Comparison of ENCODE assay signal across 8 mouse cellular contexts in the genomic region with DNA sequence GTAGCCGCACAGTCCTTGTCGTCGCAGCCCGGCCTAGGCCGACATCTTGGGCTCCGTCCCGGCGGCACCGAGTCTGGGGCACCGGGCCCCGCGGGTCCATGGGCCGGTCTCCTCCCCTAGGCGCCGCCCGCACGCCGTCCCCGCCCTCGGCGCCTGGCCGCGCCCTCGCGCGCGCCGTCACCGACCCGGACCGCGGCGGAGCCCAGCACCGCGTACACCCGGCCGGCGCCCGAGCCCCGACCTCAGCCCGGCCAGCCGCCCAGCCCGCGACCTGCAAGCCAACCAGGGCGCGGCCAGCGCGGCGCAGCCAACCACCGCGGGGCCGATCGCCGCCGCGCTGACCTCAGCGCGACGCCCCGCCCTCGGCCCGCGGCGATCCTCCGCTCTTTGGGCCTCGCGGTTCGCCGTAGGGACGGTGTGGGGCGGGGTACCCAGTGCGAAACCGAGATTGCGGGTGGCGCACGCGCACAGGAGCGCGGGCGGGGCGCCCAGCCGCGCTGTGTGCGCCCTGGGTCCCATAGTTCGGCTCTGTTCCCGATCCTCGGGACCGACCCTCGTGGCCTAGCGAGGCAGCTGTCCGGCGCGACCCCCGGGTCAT. TPM values are rescaled to one million over a fixed set of nuclear protein-coding genes. Genes with fewer than 3 reads are reported as not detected.
DNase-seq lines count a peak whose midpoint lies in the region; ATAC-seq and TF ChIP-seq lines count a peak whose summit lies in the region.

TSS of gene Cdc42bpb (minus strand) at position 343 of the 598 bp plus-strand sequence.

- DNase-seq in Patski (ENCODE audit: low read depth, low spot score), result no peak
- DNase-seq in cerebellum, postnatal 10 days, result peak; percentile 97 to 98
- DNase-seq in frontal cortex, postnatal 36 days (ENCODE audit: low spot score in 2 of 2), result peak; percentile 94 to 96
- DNase-seq in hindbrain, embryonic 14.5 days (ENCODE audit: low spot score), result peak; percentile 95
- peak; percentile 93 for DNase-seq in layer of hippocampus, postnatal 36 days
- peak; percentile 93 for DNase-seq in lung, postnatal 25 days (ENCODE audit: low spot score)
- peak; percentile 96 for DNase-seq in retina, postnatal 1 day
- DNase-seq in urinary bladder, postnatal 14 days (ENCODE audit: low spot score), result peak; percentile 92

- POLR2A ChIA-PET in Patski (lab: Charles Lee), result interaction anchor here (1.0 kb wide), 1 partner anchor 9 kb away, joined by 3 read pairs; no protein-coding TSS in a partner anchor

- H3K4me1 ChIP-seq in hindbrain, embryonic 14.5 days (replicated peaks; ENCODE audit: control insufficient read depth, insufficient read depth, low read length), result peaks cover 26% of the 10 kb centered on the region

- H3K9ac ChIP-seq in hindbrain, embryonic 14.5 days, result peak within 1 kb of the TSS; percentile 69

- 0% methylated on average over 78 of the region's 94 CpGs for WGBS in hindbrain, embryonic 14.5 days

- H3K27ac ChIP-seq in hindbrain, embryonic 14.5 days, result peak within 1 kb of the TSS; percentile 95

- H3K36me3 ChIP-seq in hindbrain, embryonic 14.5 days (replicated peaks; ENCODE audit: control insufficient read depth, insufficient read depth), result no peaks in the 10 kb centered on the region

- no peaks in the 10 kb centered on the region for H3K9me3 ChIP-seq in hindbrain, embryonic 14.5 days (ENCODE audit: control insufficient read depth, low read length)

- in situ Hi-C loops in Patski (cut with MboI; ENCODE audit: low pct_unique_long_range_greater_than_20kb), result no loop called here

- TF ChIP-seq CTCF in Patski (IDR thresholded peaks at IDR 0.05), result no peak

- CTCF ChIA-PET in Patski (lab: Charles Lee), result no interaction called here

- H3K4me3 ChIP-seq in hindbrain, embryonic 14.5 days (replicated peaks; ENCODE audit: low read length), result peak within 1 kb of the TSS; percentile 50

- peak within 1 kb of the TSS; percentile 88 for H3K4me2 ChIP-seq in hindbrain, embryonic 14.5 days (replicated peaks)

- ATAC-seq in Patski, result peak; percentile 95
- ATAC-seq in hindbrain, embryonic 14.5 days (ENCODE audit: low FRiP score), result peak; percentile 95

- no peaks in the 10 kb centered on the region for H3K27me3 ChIP-seq in Patski
- H3K27me3 ChIP-seq in hindbrain, embryonic 14.5 days (ENCODE audit: control insufficient read depth, insufficient read depth, low read length), result no peaks in the 10 kb centered on the region

RNA-seq across cellular contexts. Expression of gene Cdc42bpb, which starts in this region (rescaled TPM):
- polyA plus RNA-seq in Patski (2021), result 103 TPM
- polyA plus RNA-seq in hindbrain, embryonic 14.5 days (2014; fragmentation: Nextera tagmentation; extraction: Ambion mirVana), result 48.1 and 48.3 TPM in 2 replicates
- 100 to 1,000 TPM; 112 to 115 TPM for total RNA-seq in layer of hippocampus, postnatal 36 days (2021)
